Mouse (Mus musculus) embryo, embryonic 10.5 days (tissue): ENCODE data around the gene Tmem116.

ENCODE experiments used
- DNase-seq: peaks from one replicate; pipeline ENCODE4 v3.0.0-alpha.2; 2015; ENCODE audit warnings: low spot score

Gene Tmem116

GRCm38 (mm10) chr5:121540066-121540465 is 88.4 kb downstream of the Tmem116 start:
- no peak for DNase-seq

DNA sequence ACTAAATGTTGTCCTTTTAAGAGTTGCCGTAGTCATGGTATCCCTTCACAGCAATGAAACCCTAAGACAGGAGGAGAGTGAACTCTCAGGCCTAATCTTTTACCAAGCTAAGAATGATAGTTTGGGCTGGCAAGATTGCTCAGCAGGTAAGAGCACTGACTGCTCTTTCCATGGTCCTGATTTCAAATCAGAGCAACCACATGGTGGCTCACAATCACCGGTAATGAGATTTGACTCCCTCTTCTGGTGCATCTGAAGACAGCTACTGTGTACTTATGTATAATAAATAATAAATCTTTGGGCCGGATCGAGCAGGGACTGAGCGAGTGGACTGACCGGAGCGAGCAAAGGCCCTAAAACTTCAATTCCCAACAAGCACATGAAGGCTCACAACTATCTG is 89.5 kb downstream of the Tmem116 start:
- DNase-seq: no peak

DNA sequence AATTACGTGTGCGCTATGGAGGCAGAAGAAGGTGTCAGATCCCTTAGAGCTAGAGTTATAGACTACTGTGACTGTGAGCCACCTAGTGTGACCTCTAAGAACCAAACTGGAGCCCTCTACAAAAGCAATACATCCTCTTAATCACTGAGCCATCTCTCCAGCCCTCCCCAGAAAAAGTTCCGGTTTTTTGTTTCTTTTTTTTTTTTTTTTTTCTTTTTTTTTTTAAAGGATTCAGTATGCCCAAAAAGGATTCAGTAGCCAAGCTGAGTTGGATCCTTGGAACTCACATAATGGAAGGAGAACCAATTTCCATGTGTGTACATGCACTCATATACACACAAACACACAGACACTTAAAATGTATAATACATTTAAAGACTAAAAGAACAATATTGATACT is 91.7 kb downstream of the Tmem116 start:
- no peak for DNase-seq

- DNase-seq: peak; percentile 33
Measured at GRCm38 (mm10) chr5:121544910-121545792, 93.5 kb downstream of the Tmem116 start, which contains the start of the genes Adam1a and Gm42878. Adam1a (minus strand) TSS chr5:121545482. Gm42878 (minus strand) TSS chr5:121545482.

- DNase-seq: peak; percentile 96
Measured at GRCm38 (mm10) chr5:121545793-121546529, 94.3 kb downstream of the Tmem116 start, which contains the start of gene Mapkapk5. Mapkapk5 (minus strand) TSS chr5:121545905.

DNA sequence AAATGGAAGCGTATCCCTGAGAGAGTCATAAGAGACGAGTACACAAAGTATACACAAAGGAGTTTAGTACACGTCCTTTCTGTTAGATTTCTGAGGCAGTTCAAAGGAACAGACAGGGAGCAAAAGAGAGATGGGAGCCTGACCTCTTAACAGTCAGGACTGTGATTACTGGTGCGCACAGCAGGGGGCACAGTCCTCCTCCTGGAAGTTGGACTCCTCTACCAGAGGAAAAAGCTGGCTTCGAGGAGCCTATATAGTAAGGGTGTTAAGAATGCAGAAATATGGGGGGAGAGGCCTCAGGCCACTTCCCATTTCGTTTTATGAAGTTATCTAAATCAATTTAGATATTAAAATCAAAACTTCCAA is 94.8 kb downstream of the Tmem116 start:
- DNase-seq: peak; percentile 66

GRCm38 (mm10) chr5:121547084-121547483 is 95.4 kb downstream of the Tmem116 start:
- no peak for DNase-seq

DNA sequence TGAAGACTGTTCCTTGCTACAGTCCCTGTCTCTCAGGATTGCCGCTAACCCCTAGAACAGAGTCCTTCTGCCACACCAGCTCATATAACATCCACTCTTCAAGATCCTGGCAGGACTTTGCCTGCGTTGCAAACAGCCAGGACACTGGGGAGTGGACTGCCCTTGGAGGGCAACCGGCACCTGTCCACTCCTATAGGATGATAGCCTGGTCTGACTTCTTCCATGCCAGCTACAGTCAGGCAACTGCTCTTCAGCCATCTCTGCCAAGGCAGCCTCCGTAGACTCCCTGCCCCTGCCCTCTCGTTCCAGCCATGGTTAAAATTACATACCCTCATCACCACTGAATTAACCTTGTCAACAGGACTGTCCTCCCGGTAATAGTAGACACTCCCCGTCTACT is 97.5 kb downstream of the Tmem116 start:
- no peak for DNase-seq

GRCm38 (mm10) chr5:121562436-121562835 is 110.7 kb downstream of the Tmem116 start:
- no peak for DNase-seq

DNA sequence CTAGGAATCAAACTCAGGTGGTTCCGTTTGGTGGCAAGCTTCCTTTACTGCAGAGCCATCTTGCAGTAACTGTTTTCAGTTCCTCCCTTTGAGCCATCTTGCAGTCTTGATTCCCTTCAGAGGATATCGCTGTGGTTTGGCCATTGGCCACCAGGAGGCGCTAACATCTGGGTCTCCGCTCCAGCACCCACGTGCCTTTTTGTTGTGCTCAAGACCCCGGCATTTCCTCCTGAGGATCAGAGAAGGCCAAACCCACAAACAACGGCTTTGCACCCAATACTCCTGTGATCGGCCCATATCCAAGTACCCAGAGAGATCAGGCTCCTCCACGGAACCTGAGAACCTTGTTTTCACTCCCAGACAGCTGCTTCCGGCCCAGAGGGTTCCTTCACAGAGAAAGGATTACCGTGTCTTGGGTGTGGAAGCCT is 112.8 kb downstream of the Tmem116 start:
- peak; percentile 96 for DNase-seq

- DNase-seq: no peak
Measured at GRCm38 (mm10) chr5:121566035-121566681, 114.5 kb downstream of the Tmem116 start.

DNA sequence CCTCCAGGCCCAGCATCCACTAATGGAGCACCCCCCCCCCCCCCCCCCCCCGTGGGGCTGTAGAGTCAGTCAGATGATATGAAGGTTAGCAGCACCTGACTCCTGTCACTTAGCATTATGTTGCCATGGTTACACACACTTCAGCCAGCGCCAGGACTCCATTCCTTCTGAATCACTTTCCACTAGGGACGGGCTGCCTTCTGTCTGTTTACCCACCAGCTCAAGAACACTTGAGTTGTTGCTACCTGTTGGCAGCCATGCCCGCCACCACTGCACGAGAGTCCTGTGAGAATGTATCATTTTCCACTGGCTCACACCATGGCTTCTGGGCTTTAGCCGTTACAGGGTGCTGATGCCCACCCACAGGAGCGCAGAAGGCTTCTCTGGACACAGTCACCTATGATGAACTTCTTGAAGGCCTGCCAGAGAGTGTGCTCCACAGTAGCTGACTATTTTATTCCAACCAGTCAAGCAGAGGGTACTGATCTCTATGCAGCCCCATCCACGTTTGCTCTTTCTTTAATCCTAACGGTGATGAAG is 118.3 kb downstream of the Tmem116 start:
- no peak for DNase-seq

DNA sequence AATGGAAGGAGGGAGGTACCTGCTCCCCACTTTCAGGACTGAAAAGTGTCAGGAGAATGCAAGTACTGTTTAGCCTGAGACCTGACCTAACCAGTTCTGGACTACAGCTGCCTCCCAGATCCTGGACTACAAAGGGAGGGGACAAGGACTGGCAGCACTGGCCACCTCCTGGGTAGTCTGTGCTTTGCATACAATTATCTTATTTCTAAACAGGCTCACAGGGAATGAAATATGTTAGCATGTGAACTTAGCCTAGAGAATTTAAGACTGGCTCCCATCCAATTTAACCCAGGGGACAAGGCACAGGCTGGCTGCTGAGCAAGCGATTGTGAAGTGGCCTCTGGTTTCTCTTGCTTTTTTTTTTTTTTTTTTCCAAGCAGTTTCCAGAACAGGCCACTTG is 119.1 kb downstream of the Tmem116 start:
- no peak for DNase-seq
